Mouse (Mus musculus): ENCODE results near the gene Akap7. TPM values are rescaled to one million over a fixed set of nuclear protein-coding genes. Genes with fewer than 3 reads are reported as not detected.
"Not testable (repeated sequence)": the region's sequence is repeated elsewhere in the genome, so short reads cannot be mapped to it uniquely, and the experiment has no call there.

Gene Akap7
- polyA plus RNA-seq, 1 experiment from 2014 or later = 22.2 TPM

GRCm38 (mm10) chr10:25167365-25168194, 140.1 kb downstream of the Akap7 start:
- H3K36me3 ChIP-seq (ENCODE audit: control insufficient read depth, insufficient read depth, low read length) = no peaks in the 10 kb centered on the region
- 76% methylated on average over 6 of the region's 6 CpGs for WGBS
- DNase-seq (ENCODE audit: low spot score) (no peak), ATAC-seq (ENCODE audit: insufficient number of reproducible peaks, low FRiP score, low TSS enrichment, low read depth) (no peak)
- H3K27ac ChIP-seq (replicated peaks; ENCODE audit: low read depth, low read length) = no peak overlapping the region
- no peak overlapping the region for H3K4me3 ChIP-seq (ENCODE audit: low read depth, low read length)
- H3K27me3 ChIP-seq (ENCODE audit: control insufficient read depth, insufficient read depth, low read length) = no peaks in the 10 kb centered on the region
- H3K4me2 ChIP-seq (ENCODE audit: low read depth, severe bottlenecking) = no peak overlapping the region
- no peaks in the 10 kb centered on the region for H3K9me3 ChIP-seq (ENCODE audit: control insufficient read depth, low read length)
- H3K9ac ChIP-seq (ENCODE audit: low read length) = no peak overlapping the region
- no peaks in the 10 kb centered on the region for H3K4me1 ChIP-seq (ENCODE audit: control insufficient read depth, insufficient read depth, low read length)

- 29% methylated on average over 3 of the region's 3 CpGs for WGBS
- DNase-seq (ENCODE audit: low spot score) = not testable (repeated sequence)
Measured at GRCm38 (mm10) chr10:25163510-25163909, 144.2 kb downstream of the Akap7 start.

GRCm38 (mm10) chr10:25161701-25162100, 146.0 kb downstream of the Akap7 start:
- Histone ChIP-seq H3K4me2 (ENCODE audit: low read depth, severe bottlenecking) (no peak overlapping the region), H3K4me3 (ENCODE audit: low read depth, low read length) (no peak overlapping the region), H3K9me3 (ENCODE audit: control insufficient read depth, low read length) (no peaks in the 10 kb centered on the region), H3K27me3 (ENCODE audit: control insufficient read depth, insufficient read depth, low read length) (no peaks in the 10 kb centered on the region), H3K27ac (replicated peaks; ENCODE audit: low read depth, low read length) (no peak overlapping the region), H3K36me3 (ENCODE audit: control insufficient read depth, insufficient read depth, low read length) (no peaks in the 10 kb centered on the region), H3K4me1 (ENCODE audit: control insufficient read depth, insufficient read depth, low read length) (no peaks in the 10 kb centered on the region), H3K9ac (ENCODE audit: low read length) (no peak overlapping the region)
- no peak for DNase-seq (ENCODE audit: low spot score)
- no peak for ATAC-seq (ENCODE audit: insufficient number of reproducible peaks, low FRiP score, low TSS enrichment, low read depth)
- WGBS = 75% methylated on average over 2 of the region's 2 CpGs

More at GRCm38 (mm10) chr10:25163510-25163909, 144.2 kb downstream of the Akap7 start:
- H3K4me3 ChIP-seq (ENCODE audit: low read depth, low read length); H3K27me3 ChIP-seq (ENCODE audit: control insufficient read depth, insufficient read depth, low read length); ATAC-seq (ENCODE audit: insufficient number of reproducible peaks, low FRiP score, low TSS enrichment, low read depth); H3K9me3 ChIP-seq (ENCODE audit: control insufficient read depth, low read length); H3K36me3 ChIP-seq (ENCODE audit: control insufficient read depth, insufficient read depth, low read length); H3K4me1 ChIP-seq (ENCODE audit: control insufficient read depth, insufficient read depth, low read length); H3K4me2 ChIP-seq (ENCODE audit: low read depth, severe bottlenecking); H3K9ac ChIP-seq (ENCODE audit: low read length); H3K27ac ChIP-seq (replicated peaks; ENCODE audit: low read depth, low read length): not testable (repeated sequence)

GRCm38 (mm10) chr10:25158651-25159050, 149.0 kb downstream of the Akap7 start:
- H3K27ac ChIP-seq (replicated peaks; ENCODE audit: low read depth, low read length) = no peak overlapping the region
- no peak overlapping the region for H3K9ac ChIP-seq (ENCODE audit: low read length)
- H3K4me1 ChIP-seq (ENCODE audit: control insufficient read depth, insufficient read depth, low read length) = no peaks in the 10 kb centered on the region
- DNase-seq (ENCODE audit: low spot score) = no peak
- H3K27me3 ChIP-seq (ENCODE audit: control insufficient read depth, insufficient read depth, low read length) = no peaks in the 10 kb centered on the region
- no peaks in the 10 kb centered on the region for H3K36me3 ChIP-seq (ENCODE audit: control insufficient read depth, insufficient read depth, low read length)
- WGBS = 82% methylated on average over 5 of the region's 5 CpGs
- no peak overlapping the region for H3K4me2 ChIP-seq (ENCODE audit: low read depth, severe bottlenecking)
- no peak for ATAC-seq (ENCODE audit: insufficient number of reproducible peaks, low FRiP score, low TSS enrichment, low read depth)
- H3K9me3 ChIP-seq (ENCODE audit: control insufficient read depth, low read length) = no peaks in the 10 kb centered on the region
- no peak overlapping the region for H3K4me3 ChIP-seq (ENCODE audit: low read depth, low read length)

- Histone ChIP-seq H3K4me3 (ENCODE audit: low read depth, low read length) (no peak overlapping the region), H3K9me3 (ENCODE audit: control insufficient read depth, low read length) (no peaks in the 10 kb centered on the region), H3K4me1 (ENCODE audit: control insufficient read depth, insufficient read depth, low read length) (no peaks in the 10 kb centered on the region), H3K36me3 (ENCODE audit: control insufficient read depth, insufficient read depth, low read length) (no peaks in the 10 kb centered on the region), H3K27ac (replicated peaks; ENCODE audit: low read depth, low read length) (no peak overlapping the region), H3K4me2 (ENCODE audit: low read depth, severe bottlenecking) (no peak overlapping the region), H3K27me3 (ENCODE audit: control insufficient read depth, insufficient read depth, low read length) (no peaks in the 10 kb centered on the region), H3K9ac (ENCODE audit: low read length) (no peak overlapping the region)
- DNase-seq (ENCODE audit: low spot score) = no peak
- no peak for ATAC-seq (ENCODE audit: insufficient number of reproducible peaks, low FRiP score, low TSS enrichment, low read depth)
Measured at GRCm38 (mm10) chr10:25157339-25157738, 150.3 kb downstream of the Akap7 start.

GRCm38 (mm10) chr10:25154225-25154624, 153.4 kb downstream of the Akap7 start:
- H3K9ac ChIP-seq (ENCODE audit: low read length) = no peak overlapping the region
- no peaks in the 10 kb centered on the region for H3K4me1 ChIP-seq (ENCODE audit: control insufficient read depth, insufficient read depth, low read length)
- WGBS = 67% methylated on average over 6 of the region's 6 CpGs
- H3K27me3 ChIP-seq (ENCODE audit: control insufficient read depth, insufficient read depth, low read length) = no peaks in the 10 kb centered on the region
- no peaks in the 10 kb centered on the region for H3K9me3 ChIP-seq (ENCODE audit: control insufficient read depth, low read length)
- H3K4me3 ChIP-seq (ENCODE audit: low read depth, low read length) = no peak overlapping the region
- ATAC-seq (ENCODE audit: insufficient number of reproducible peaks, low FRiP score, low TSS enrichment, low read depth) (no peak), DNase-seq (ENCODE audit: low spot score) (no peak)
- no peak overlapping the region for H3K27ac ChIP-seq (replicated peaks; ENCODE audit: low read depth, low read length)
- H3K36me3 ChIP-seq (ENCODE audit: control insufficient read depth, insufficient read depth, low read length) = no peaks in the 10 kb centered on the region
- H3K4me2 ChIP-seq (ENCODE audit: low read depth, severe bottlenecking) = no peak overlapping the region

- no peaks in the 10 kb centered on the region for H3K36me3 ChIP-seq (ENCODE audit: control insufficient read depth, insufficient read depth, low read length)
- no peak overlapping the region for H3K4me2 ChIP-seq (ENCODE audit: low read depth, severe bottlenecking)
- WGBS = 92% methylated on average over 7 of the region's 7 CpGs
- no peak for ATAC-seq (ENCODE audit: insufficient number of reproducible peaks, low FRiP score, low TSS enrichment, low read depth)
- no peaks in the 10 kb centered on the region for H3K9me3 ChIP-seq (ENCODE audit: control insufficient read depth, low read length)
- no peaks in the 10 kb centered on the region for H3K27me3 ChIP-seq (ENCODE audit: control insufficient read depth, insufficient read depth, low read length)
- no peak overlapping the region for H3K9ac ChIP-seq (ENCODE audit: low read length)
- DNase-seq (ENCODE audit: low spot score) = no peak
- H3K27ac ChIP-seq (replicated peaks; ENCODE audit: low read depth, low read length) = no peak overlapping the region
- H3K4me1 ChIP-seq (ENCODE audit: control insufficient read depth, insufficient read depth, low read length) = no peaks in the 10 kb centered on the region
- H3K4me3 ChIP-seq (ENCODE audit: low read depth, low read length) = no peak overlapping the region
Measured at GRCm38 (mm10) chr10:25151172-25151800, 156.4 kb downstream of the Akap7 start.

GRCm38 (mm10) chr10:25145851-25146250, 161.8 kb downstream of the Akap7 start:
- H3K36me3 ChIP-seq (ENCODE audit: control insufficient read depth, insufficient read depth, low read length) = no peaks in the 10 kb centered on the region
- no peaks in the 10 kb centered on the region for H3K27me3 ChIP-seq (ENCODE audit: control insufficient read depth, insufficient read depth, low read length)
- H3K4me3 ChIP-seq (ENCODE audit: low read depth, low read length) = no peak overlapping the region
- no peak overlapping the region for H3K9ac ChIP-seq (ENCODE audit: low read length)
- H3K4me2 ChIP-seq (ENCODE audit: low read depth, severe bottlenecking) = no peak overlapping the region
- WGBS = 76% methylated on average over 12 of the region's 12 CpGs
- no peaks in the 10 kb centered on the region for H3K9me3 ChIP-seq (ENCODE audit: control insufficient read depth, low read length)
- H3K27ac ChIP-seq (replicated peaks; ENCODE audit: low read depth, low read length) = no peak overlapping the region
- no peak for ATAC-seq (ENCODE audit: insufficient number of reproducible peaks, low FRiP score, low TSS enrichment, low read depth)
- no peak for DNase-seq (ENCODE audit: low spot score)
- H3K4me1 ChIP-seq (ENCODE audit: control insufficient read depth, insufficient read depth, low read length) = no peaks in the 10 kb centered on the region

Data from limb, embryonic 11.5 days (tissue).